Mouse (Mus musculus): ENCODE data around the gene Styk1.

The Styk1 gene

GRCm38 (mm10) chr6:131367101-131367500 lies 13.7 kb upstream of the Styk1 start:
- peak; percentile 6 for DNase-seq

GRCm38 (mm10) chr6:131364353-131364752 lies 11.0 kb upstream of the Styk1 start:
- no peak for DNase-seq

- no peak for DNase-seq
These were observed 9.8 kb upstream of the Styk1 start for GRCm38 (mm10) chr6:131362987-131363765.

GRCm38 (mm10) chr6:131360693-131361092 lies 7.3 kb upstream of the Styk1 start:
- peak; percentile 4 for DNase-seq

- DNase-seq: no peak
These were observed 6.1 kb upstream of the Styk1 start for GRCm38 (mm10) chr6:131359543-131359942.

- no peak for DNase-seq
These were observed 1.5 kb upstream of the Styk1 start for GRCm38 (mm10) chr6:131354913-131355312.

GRCm38 (mm10) chr6:131347026-131347425 lies 6.4 kb downstream of the Styk1 start:
- no peak for DNase-seq

GRCm38 (mm10) chr6:131344346-131344745 lies 9.1 kb downstream of the Styk1 start:
- no peak for DNase-seq

GRCm38 (mm10) chr6:131340082-131340481 lies 13.3 kb downstream of the Styk1 start:
- DNase-seq: no peak

- no peak for DNase-seq
These were observed 14.1 kb downstream of the Styk1 start for GRCm38 (mm10) chr6:131339309-131339708.

GRCm38 (mm10) chr6:131338787-131339186 lies 14.6 kb downstream of the Styk1 start:
- no peak for DNase-seq

- DNase-seq: no peak
These were observed 26.3 kb downstream of the Styk1 start for GRCm38 (mm10) chr6:131327076-131327475.

GRCm38 (mm10) chr6:131321854-131322639 lies 31.4 kb downstream of the Styk1 start:
- no peak for DNase-seq

- DNase-seq: no peak
These were observed 37.0 kb downstream of the Styk1 start for GRCm38 (mm10) chr6:131316155-131317101.

- no peak for DNase-seq
These were observed 45.4 kb downstream of the Styk1 start for GRCm38 (mm10) chr6:131308031-131308430.

GRCm38 (mm10) chr6:131304776-131305175 lies 48.6 kb downstream of the Styk1 start:
- no peak for DNase-seq

- DNase-seq: no peak
These were observed 54.9 kb downstream of the Styk1 start for GRCm38 (mm10) chr6:131298531-131298930.

GRCm38 (mm10) chr6:131294435-131295112 lies 58.8 kb downstream of the Styk1 start:
- no peak for DNase-seq

GRCm38 (mm10) chr6:131293916-131294315 lies 59.5 kb downstream of the Styk1 start:
- DNase-seq: no peak

GRCm38 (mm10) chr6:131292991-131293788 lies 60.2 kb downstream of the Styk1 start, which contains the start of gene Magohb:
Gene Magohb (minus strand): TSS chr6:131293244.
- DNase-seq: peak; percentile 87

- no peak for DNase-seq
These were observed 61.0 kb downstream of the Styk1 start for GRCm38 (mm10) chr6:131292276-131292990.
